Mouse (Mus musculus): ENCODE measurements around the gene Gm3952. TPM values are rescaled to one million over a fixed set of nuclear protein-coding genes. Genes with fewer than 3 reads are reported as not detected.

The Gm3952 gene
- total RNA-seq (2021), result not detected

- DNase-seq, result no peak
Observed at GRCm38 (mm10) chr8:128798594-128798993, at the start of gene Gm3952. Gene Gm3952, minus strand, starts transcription at chr8:128798694.

GRCm38 (mm10) chr8:128843749-128844148 lies 45.3 kb upstream of the Gm3952 start:
- DNase-seq, result no peak

- no peak for DNase-seq
Observed at GRCm38 (mm10) chr8:128812521-128812920, 14.0 kb upstream of the Gm3952 start.

DNA sequence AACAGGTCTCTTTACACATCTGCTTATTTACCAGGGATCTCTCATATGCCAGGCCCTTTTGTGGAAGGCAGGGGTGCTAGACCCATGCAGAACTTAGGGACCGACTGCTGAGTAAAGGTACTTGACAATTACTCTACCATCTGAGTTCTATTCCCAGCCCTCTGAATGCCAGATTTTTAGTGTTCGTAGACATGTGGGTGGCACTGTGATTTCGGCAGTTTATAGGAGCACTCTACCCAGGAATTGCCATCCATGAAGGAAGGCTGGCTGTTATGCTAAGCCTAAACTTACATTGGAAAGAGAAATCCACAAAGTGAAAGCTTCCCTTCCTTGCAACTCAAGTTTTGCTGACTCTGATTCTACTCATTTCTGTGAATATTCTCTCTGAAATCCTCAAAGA lies 62.8 kb downstream of the Gm3952 start:
- no peak for DNase-seq

- no peak for DNase-seq
Observed at GRCm38 (mm10) chr8:128734118-128734517, 64.4 kb downstream of the Gm3952 start.

DNA sequence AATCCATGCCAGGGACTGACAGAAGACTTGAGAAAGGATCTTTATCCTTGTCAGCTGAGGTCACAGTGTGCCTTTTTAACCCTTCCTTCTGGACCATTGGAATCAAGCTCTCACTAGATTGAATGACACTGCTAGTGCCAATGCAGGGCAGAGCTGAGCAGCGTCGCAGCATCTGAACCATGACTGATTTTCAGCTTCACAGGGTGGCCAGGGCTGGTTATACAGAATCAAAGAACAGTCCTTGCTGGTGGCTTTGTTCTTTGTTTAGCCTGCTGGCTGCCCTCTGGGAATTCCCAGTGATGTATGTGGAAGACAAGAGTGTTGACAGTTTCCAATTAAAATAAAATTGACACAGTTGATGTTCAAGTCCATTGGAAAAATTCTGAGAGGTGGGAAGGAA lies 66.2 kb downstream of the Gm3952 start:
- DNase-seq, result no peak

DNA sequence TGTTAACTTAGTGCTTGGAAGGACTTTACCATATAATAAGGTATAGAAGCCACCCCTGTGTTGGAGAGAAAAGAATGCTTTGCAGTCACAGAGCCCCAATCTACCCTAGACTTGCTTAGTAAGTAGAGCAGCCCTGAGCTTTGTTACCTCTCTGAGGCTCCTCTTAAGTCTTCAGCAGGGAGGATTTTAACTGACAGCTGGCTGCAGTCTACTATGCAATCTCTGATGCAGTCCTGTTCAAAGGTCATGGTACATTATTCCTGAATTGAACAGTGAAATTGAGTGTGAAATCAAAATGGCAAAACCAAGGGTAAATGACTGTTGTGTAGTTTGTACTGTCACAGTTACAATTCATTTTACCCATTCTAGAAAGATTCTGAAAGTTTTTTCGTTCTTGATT lies 71.3 kb downstream of the Gm3952 start:
- no peak for DNase-seq

- peak; percentile 32 for DNase-seq
Observed at GRCm38 (mm10) chr8:128724819-128725218, 73.7 kb downstream of the Gm3952 start.

GRCm38 (mm10) chr8:128716184-128716583 lies 82.3 kb downstream of the Gm3952 start:
- DNase-seq, result no peak

- peak; percentile 93 for DNase-seq
Observed at GRCm38 (mm10) chr8:128709261-128709660, 89.2 kb downstream of the Gm3952 start.

- no peak for DNase-seq
Observed at GRCm38 (mm10) chr8:128704836-128705235, 93.7 kb downstream of the Gm3952 start.

DNA sequence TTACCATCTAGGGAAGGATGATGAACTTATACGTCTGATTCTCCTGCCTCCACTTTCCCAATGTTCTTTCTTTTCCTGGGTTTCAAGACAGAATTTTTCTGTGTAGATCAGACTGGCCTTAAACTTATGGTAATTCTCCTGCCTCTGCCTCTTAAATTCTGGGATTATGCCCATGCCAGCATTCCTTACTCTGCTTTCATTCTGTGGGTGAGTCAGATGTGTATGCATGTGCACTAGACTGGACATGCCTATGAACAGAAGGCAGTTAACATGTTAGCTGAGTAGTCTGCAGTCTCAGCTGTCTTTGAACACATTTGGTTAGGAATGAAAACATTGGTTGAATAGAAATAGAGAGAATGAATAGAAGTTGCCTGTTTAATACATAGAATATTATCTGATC lies 94.1 kb downstream of the Gm3952 start:
- no peak for DNase-seq

- DNase-seq, result no peak
Observed at GRCm38 (mm10) chr8:128697945-128698344, 100.5 kb downstream of the Gm3952 start.

DNA sequence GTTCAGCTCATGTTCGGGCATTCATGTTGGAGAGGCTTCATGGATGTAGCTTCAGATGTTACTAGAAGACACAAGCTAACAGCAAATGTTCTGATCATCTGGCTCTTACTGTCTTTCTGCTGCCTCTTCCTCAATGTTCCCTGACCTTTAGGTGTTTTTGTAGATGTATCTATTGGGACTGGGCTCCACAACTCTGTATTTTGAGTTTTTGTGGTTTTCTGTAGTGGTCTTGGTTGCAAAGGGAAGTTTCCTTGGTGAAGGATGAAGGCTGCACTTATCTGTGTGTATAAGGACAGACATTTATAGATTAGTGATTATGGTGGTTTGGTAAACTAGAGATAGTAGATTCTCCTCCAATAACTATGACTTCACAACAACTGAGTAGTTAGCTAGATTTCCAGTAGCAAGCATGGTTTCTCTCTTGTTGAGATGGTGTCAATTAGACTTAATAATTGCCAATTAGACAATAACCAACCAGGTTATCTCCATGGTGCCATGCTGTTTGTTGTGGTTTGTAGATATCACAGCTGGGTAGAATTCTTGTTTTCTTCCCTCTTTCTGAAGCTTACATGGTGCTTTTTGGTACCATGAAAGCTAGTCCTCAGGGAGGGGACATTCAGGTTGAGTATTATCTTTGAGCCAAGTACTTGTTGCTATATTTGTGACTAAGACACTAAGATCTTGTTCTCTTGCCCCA lies 101.6 kb downstream of the Gm3952 start:
- DNase-seq, result no peak

Other genes with a start within 250 kb of the Gm3952 start
- 100 to 1,000 TPM; 645 to 673 TPM for gene Itgb1, start 113.0 kb downstream of the Gm3952 start, total RNA-seq (2021)

Measured in heart, postnatal 4 days (tissue).